Mouse (Mus musculus): Measurements from ENCODE around the gene Mtln.

The Mtln gene

DNA sequence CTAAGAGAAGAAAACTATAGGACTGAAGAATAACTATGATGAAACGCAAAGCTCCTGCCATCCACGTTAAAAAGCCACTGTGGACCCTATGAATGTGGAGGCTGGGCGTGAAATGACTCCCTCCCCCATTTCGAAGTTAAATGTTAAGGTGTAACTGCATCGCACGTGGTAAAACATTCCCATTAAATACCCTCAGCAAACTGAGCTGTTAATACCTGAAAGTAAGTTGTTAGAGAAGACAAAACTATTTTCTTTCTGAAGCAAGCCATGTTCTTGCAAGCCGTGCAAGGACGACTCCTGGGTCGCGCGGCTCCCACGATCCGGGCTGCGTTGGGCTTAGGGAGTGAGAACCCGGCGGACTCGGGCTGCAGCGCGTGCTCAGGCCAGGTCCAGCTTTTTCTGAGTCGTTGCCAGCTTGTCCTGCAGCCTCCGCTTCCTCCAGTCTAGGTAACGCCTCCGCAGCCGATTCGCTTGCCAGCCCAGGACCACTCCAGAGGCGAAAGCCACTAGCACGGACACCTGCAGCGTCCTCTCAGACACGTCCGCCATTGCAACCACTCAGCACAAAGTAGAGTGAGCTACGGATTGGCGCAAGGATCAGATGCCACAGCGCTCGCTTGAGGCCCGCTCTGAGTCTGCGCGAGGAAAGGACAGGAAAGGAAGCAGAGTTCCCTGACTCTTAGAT, at the start of gene Mtln:
Gene Mtln (minus strand): TSS at position 570 of the 685 bp plus-strand sequence.
- DNase-seq (ENCODE audit: low spot score in 2 of 2) = peak; percentile 82 to 86

DNA sequence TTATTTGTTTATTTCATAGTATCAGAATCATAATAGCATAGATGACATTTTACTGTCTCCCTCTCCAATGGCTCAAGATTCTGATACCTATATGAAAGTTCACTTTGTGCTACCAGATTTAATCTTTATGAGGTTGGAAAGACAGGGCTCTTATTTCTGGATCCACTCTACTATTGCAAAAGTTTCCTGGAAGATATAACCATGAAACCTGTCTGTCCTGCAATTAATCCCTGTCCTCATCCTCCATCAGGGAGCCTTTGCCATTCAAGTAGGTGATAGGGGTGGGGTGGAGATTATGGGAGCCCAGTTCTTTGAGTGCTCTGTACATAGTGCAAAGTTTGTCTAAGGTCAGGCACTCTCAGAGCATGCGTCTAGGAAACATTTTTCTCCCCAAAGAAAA, 49.1 kb upstream of the Mtln start:
- no peak for DNase-seq (ENCODE audit: low spot score in 2 of 2)

DNA sequence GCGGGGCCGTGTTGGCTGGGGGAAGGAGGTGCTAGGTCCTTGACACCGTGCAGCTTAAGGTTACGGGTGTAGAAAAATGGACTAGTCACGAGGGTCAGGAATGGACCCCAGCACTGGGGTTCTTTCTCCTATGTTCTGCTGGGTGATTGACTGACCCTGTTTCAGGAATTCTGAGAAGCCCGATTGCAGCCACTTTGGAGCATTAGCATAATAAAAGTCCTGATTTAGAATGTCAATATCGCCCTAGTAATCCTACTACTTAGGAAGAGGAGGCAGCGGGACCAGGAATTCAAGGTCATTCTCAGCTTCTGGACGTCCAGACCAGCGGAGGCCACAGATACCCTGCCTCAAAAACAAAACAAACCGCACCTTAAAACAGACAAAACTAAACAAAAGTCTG, 47.1 kb upstream of the Mtln start:
- no peak for DNase-seq (ENCODE audit: low spot score in 2 of 2)

DNA sequence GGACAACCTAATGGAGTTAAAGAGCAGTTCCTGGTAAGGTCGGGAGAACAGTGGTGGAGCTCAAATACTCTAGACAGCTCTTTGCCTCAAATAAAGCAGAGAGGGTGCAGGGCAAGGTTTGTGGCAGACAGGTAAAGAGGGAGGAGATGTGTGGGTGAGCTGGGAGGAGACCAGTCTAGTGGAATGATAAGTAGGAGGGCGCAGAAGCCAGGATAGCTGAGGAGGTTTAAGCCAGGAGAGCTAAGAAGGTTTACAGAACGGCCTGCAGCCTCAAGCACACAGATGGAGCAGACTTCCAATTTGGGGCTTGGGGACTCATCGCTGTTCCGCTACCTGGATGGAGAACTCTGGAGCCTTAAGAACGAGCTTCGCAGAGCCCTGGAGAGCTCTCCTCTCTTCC, 46.3 kb upstream of the Mtln start, which contains the start of gene Acoxl:
Gene Acoxl (plus strand): TSS at position 301 of the 400 bp plus-strand sequence.
- no peak for DNase-seq (ENCODE audit: low spot score in 2 of 2)

DNA sequence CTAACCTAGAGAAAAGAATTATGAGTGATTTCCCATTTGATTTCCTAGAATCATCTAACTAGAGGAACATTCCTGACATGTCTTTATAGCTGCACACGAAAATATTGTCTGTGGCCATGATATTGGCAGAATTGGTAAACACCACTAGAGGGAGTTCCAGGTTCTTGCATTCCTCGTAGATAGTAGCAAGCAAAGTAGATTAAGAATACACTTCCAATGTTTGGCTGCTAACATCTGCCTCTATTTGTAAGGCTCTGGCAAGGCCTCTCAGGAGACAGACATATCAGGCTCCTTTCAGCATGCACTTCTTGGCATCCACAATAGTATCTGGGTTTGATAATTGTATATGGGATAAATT, 40.5 kb upstream of the Mtln start:
- peak in 1 of 2 experiments; percentile 19 for DNase-seq (ENCODE audit: low spot score in 2 of 2)

DNA sequence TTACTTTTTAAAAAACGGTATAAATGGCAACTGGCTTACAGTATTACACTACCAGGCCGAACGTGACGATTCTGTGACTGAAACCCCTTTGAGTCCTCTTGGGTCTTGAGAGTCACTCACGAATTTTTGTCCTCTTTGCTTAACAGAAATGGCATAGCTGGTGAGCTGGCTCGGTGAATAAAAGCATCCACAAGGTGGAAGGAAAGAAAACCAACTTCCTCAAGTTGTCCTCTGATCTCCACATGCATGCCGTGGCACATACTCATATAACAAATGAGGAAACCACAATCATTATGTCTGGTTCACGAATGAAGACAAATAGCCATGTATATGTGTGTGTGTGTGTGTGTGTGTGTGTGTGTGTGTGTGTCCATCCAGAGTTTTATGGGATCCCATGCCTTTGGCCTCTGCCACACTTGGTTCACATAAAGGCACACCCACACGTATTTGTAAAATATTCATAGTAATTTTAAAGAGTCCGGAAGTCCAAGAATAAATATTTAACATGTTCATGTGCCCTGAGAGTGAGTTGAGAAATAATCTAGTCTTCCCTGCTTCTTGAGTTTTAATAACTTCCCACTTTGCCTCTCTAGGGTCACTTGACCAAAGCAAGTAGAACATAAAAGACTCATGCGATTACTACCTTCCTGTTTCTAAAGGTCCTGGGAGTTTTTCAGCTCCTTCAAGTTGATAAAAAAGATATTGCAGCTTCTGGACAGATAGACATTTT, 40.0 kb upstream of the Mtln start:
- no peak for DNase-seq (ENCODE audit: low spot score in 2 of 2)

DNA sequence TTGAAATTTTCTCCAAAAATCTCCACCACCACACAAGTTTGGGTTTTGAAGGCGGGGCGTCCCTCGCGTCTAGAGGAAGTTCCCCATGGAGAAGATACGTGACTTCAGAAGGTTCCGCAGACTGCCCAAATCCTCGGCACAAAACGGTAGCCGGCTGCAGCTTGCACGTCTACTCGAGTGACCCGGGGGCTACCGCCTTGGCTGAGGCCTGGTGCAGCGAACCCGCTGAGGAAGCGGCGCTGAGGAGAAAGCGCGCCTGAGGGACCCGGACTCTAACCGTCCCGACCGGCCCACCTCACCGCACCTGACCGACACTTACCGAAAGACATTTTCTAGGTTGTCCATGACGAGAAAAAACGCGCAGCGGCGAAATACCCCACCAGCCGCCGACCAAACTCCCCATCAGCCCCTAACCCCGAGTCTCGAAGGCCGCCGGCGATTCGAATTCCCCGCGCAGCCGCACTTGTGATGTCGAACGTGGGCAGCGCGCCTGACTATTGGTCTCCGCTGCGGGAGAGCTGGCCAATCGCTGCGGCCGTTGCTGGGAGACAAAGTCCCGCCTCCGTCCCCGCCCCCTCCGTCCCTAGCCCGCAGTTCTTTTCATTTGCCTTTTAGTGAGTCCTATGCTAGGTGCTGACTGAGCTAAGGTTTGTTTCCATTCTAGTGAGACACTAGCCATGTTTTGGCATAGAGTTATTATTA, 39.3 kb upstream of the Mtln start, which contains the start of gene Bub1:
Gene Bub1 (minus strand): TSS at position 465 of the 702 bp plus-strand sequence.
- peak; percentile 91 for DNase-seq (ENCODE audit: low spot score in 2 of 2)

DNA sequence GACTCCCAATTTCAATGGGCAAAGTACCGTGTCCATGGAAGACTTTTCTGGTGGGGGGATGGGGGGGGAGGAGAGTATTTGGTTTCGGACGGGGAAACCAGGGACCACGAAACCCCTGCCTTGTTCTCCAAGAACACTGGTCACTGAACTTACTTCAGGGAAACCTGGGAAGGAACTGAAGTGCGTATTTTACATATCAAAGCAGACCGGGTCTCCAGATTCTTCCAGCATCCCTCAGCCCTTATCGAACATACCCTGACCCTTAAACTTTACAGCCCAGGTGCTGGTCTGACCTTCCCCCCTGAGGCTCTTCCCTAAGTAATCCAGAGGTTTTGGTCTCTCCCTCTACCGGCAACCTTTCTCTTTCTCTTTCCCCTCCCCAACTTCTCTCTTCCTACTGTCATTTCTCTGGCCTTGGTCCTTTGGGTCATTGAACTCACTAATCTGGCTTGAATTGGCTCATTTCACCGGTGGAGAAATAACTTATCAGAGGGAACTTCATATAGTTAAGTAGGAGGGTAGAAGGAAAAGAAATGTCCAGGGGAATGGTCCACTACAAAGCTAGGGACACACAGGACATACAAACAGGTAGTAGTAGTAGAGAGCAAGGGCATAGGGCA, 2.5 kb downstream of the Mtln start:
- DNase-seq (ENCODE audit: low spot score in 2 of 2) = no peak

DNA sequence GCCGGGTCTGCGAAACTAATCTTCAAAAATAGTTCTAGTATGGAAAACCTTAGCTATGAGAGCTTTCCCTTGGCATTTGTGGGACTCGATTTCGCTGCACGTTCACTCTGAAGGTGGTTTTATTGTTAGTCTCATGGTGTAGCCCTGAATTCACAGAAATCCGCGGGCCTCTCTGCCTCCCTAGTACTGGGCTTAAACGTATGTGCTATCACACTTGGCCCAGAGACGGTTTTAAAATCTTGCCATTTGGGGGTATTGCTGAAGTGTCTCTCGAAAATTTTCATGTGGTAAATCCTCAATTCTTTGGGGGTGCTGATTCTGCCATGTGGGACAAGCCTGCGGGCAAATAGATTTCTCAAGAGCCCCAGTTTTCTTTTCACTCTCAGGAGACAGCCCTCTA, 3.1 kb downstream of the Mtln start:
- DNase-seq (ENCODE audit: low spot score in 2 of 2) = no peak

DNA sequence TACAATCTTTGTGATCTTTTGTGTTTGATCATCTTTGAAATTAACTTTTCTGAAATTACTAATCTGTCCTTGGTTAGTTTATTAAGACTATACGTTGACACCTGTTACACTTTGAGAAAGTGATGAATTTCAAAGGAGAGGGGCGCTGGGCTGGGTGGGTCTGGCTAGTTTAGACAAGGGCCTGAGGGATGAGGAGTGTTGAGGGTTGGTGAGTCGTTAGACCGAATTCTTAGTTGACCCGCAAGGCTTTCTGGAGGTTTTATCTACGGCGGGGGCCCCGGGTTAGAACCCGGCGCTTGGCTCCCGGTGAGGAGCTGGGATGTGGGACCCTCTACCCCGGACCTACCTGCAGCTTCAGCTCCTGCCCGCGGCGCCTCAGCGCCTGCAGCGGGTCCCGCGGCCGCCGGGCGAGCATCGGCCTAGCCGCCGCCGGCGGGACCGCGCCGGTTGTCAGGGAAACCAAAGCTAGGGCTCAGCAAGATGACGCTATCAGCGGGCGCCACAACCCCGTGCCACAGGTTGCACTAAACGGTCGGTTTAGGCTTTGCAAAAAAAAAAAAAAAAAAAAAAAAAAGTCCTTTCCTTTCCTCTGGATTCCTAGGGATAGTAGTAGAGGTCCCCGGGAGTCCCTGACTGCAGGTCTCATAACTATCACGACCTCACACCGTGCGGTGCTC, 3.7 kb downstream of the Mtln start, which contains the start of gene Nphp1:
Gene Nphp1 (minus strand): TSS at position 458 of the 677 bp plus-strand sequence.
- DNase-seq (ENCODE audit: low spot score in 2 of 2) = peak; percentile 79 to 80

DNA sequence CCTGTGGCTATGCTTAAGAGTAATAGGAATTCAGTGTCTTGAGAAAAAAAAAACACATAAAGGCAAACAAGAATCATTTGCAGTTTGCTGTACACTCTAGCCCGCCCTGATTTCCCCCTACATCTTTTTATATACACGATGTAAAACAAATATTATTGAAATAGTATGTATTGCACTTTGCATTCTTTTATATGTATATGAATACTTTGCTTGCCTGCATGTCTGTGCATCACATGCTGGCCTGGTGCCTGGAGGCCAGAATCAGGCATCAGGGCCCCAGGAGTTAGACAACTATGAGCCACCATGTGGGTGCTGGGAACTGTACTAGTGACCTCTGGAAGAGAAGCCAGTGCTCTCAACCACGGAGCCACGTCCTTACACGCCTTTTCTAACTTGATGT, 5.1 kb downstream of the Mtln start:
- DNase-seq (ENCODE audit: low spot score in 2 of 2) = no peak

DNA sequence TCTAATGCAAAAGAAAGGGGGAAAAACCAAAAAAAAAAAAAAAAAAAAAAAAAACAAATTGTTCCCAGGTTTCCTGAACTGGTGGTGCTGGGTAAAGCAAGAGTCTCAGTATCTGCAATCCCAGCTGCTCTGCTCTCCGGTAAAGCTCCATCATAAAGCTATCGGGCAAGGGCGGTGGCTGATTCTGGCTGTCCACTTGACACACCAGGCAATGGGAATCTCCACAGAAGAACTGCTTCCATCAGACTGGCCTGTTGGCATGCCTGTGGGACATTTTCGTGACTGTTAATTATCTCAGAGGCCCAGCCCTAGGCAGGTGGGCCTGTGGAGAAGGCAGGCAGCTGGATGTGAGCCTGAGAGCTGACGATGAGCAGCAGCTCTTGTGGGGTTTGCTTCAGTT, 13.8 kb downstream of the Mtln start:
- no peak for DNase-seq (ENCODE audit: low spot score in 2 of 2)

DNA sequence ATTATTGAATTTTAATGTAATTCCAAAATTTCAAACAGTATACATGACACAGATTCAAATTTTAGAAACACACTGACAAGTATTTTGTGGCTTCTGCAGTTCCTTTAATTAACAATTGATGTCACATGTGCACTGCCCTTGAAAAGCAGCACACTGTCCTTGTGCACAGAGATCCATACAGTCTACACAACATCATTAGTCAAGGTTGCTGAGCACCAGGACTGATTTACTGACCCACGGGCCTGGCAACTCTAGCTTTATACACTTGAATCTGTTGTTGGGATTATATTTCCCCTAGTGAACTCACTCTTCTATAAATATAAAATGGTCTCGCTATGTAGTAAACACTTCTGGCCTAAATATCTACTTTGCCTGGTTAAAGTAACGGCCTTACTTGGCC, 17.3 kb downstream of the Mtln start:
- DNase-seq (ENCODE audit: low spot score in 2 of 2) = no peak

DNA sequence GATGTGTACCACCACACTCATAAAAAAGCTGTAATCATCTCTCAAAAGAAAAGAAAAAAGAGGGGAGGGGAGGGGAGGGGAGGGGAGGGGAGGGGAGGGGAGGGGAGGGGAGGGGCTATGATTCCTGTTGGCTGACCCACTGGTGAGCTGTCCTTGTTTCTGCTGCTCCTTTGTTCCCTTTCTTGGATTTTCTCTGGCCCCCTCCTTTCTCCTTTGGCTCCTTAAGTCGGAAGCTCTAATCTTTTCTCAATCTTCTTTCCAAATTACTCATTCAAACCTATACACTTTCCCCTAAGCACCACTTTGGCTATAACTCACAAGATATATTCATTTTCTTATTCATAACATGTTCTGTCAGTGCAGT, 17.7 kb downstream of the Mtln start:
- no peak for DNase-seq (ENCODE audit: low spot score in 2 of 2)

DNA sequence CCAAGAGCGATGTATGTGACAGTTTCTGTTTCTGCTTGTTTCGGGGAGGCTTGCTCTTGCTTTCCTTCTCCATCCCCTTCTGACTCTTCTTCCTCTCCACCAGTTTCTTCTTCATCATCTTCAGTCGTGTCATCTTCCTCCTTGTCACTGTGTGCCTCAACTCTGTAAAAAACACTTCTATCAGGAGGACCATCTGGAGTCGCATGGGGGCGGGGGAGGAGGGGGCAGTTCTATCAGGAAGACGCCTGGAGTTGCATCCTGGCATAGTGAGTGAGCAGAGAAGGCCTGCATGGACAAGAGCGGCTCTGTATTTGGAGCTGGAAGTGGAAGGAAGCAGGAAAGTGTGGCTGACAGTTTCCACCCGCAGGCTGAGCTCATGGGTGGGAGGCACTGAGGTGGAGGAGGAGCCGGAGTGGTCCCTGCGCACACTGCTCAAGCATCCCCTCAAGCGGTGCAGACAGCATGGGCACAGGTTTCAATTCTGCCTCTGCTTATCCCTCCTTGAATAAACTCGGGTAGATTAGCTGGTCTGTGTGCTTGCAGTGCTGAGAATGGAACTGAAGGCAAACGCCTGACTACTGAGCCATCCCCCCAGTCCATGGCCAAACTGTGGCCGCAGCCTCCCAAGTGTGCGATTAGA, 18.2 kb downstream of the Mtln start:
- no peak for DNase-seq (ENCODE audit: low spot score in 2 of 2)

DNA sequence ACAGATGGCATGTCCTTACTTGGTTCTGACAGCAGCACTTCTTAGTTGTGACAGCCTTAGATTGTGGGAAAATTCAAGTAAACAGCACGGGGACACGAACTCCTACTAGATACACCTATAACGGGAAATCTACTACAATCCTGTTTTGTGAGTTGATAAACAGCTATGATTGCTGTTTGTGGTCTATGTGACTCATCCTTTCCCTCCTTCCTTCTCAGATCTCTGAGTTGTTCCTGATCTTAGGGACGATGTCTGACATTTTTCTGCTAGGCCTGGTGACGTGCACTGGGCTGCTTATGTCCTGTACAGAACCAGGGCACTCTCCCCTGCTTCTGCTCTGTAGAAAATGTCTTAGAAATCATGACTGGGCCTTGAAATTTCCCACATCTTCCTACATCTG, 30.7 kb downstream of the Mtln start:
- DNase-seq (ENCODE audit: low spot score in 2 of 2) = no peak

DNA sequence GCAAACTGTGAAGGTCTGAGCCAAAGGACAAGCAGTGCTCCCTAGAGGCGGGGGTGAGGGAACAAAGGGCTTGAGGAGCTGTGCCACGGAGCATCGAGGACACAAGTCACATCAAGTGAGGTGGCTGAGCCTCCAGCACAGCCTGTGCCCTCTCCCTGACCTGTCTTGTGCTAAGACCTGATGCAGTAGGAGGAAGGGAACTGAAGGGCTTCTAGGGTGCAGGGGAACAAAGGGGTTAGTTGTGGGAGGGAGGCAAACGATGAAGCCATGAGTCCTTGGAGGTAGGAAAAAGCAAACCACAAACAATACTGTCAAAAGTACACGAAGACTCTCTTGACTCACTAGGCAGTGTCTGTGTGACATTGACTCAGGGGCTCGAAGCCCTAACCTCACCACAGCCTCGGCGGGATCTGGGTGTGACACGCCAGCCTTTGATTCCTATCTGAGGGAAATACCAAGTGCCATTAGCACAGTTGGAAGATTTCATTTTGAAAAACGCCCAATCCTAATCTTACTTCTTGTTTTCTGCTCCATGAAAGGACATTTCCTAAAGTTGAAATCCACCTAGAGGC, 31.8 kb downstream of the Mtln start:
- no peak for DNase-seq (ENCODE audit: low spot score in 2 of 2)

DNA sequence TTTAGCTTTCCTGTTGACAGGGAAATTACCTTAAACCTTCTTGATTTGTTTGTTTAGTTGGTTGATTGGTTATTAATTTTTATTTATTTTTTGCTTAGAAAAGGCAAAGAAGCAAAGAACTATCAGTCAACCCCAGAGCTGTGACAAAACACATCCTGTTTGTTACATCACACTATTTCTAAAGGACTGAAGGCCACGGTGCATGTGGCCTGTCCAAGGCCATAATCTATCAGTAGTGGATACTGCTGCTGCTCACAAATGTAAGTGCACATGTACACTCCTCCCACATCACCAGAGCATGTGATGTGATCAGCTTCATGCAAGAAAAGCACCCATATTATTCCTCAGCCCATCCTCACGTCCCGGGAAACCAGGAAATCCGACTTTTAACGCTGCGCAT, 32.3 kb downstream of the Mtln start:
- DNase-seq (ENCODE audit: low spot score in 2 of 2) = no peak

DNA sequence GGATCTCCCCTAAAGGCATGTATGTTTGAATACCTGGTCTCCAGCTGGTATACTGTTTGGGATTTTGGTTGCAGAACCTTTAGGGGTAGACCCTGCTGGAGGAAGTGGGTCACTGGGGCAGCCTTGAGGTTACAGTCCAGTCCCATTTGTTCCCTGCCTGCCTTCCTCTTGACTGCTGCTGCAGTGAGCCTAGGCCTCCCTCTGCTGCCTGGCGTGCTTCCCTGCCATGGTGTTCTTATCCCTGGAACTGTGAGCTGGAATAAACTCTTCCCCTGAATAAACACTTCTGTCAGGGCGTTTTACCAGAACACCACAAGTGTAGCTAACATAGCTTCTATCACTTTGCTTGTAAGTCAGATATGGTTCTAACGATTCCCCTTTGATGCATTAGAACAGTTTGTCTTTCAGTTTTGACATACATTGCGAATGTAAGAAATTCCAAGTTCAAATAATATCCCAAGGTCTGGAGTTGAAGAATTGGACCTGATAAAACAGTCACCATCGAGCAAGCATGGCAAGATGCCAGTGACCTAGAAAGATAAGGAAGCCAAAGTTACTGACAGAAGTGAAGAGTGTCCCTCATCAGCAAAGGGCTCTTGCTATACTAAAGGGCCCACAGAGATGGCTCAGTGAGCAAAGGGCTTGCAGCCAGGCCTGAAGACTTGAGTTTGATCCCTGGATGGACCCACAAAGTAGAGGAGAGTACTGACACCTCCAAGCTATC, 33.0 kb downstream of the Mtln start:
- DNase-seq (ENCODE audit: low spot score in 2 of 2) = no peak

DNA sequence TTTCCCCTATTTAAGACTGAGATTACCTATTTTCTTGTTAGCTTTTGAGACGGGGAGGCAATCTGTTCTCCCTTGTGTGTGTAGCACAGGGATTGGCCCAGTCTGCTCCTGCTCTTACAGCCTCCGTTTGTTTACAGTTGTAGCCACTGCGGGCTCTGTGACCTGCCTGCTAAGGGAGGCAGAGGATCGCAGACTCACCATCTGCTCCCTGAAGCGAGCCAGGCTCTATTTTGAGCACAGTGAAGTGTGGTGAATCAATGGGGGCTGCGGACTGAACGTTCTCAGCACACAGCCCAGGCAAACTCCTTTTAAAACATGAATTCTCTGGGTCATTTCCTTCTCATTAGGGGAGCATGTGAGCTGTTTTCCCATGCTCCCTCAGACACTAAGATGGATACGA, 35.1 kb downstream of the Mtln start:
- DNase-seq (ENCODE audit: low spot score in 2 of 2) = no peak
